Mouse (Mus musculus): ENCODE data around the gene Irx1. TPM values are rescaled to one million over a fixed set of nuclear protein-coding genes. Genes with fewer than 3 reads are reported as not detected.

Gene Irx1
- polyA plus RNA-seq (2012; rRNA removed), result 51.5 and 102 TPM in 2 replicates

GRCm38 (mm10) chr13:71963356-71964351 lies at the start of gene Irx1:
Gene Irx1, minus strand, starts transcription at chr13:71963723.

All from central nervous system, embryonic 11.5 days (tissue).